Comparison of ENCODE assay signal across 10 mouse cellular contexts in genomic region chr2:171676083-171676482, GRCm38 (mm10).
A peak's percentile ranks its signal among the peaks of the same experiment; 100 is the strongest.
DNase-seq lines count a peak whose midpoint lies in the region; ATAC-seq and TF ChIP-seq lines count a peak whose summit lies in the region.
"Had no signal": no experiment of that assay in that cellular context is flagged by ENCODE, and none has a peak within 500 bp of the region (broad histone marks: within the 10 kb centered on the region; RNA-seq: fewer than 3 reads in every experiment).

No protein-coding gene starts in this region.

- no peaks in the 10 kb centered on the region for H3K4me1 ChIP-seq in liver, embryonic 11.5 days (replicated peaks; ENCODE audit: control insufficient read depth, insufficient read depth, low read length)
- no peaks in the 10 kb centered on the region for H3K4me1 ChIP-seq in embryonic facial prominence, embryonic 13.5 days
- no peaks in the 10 kb centered on the region for H3K4me1 ChIP-seq in lung, postnatal 0 days (ENCODE audit: insufficient read depth, low read depth, low read length)
- no peaks in the 10 kb centered on the region for H3K4me1 ChIP-seq in liver, postnatal 0 days (ENCODE audit: insufficient read depth)
- H3K4me1 ChIP-seq: midbrain, embryonic 12.5 days had no signal

- H3K9ac ChIP-seq in liver, embryonic 11.5 days (ENCODE audit: low read depth, low read length): no peak overlapping the region
- no peak overlapping the region for H3K9ac ChIP-seq in embryonic facial prominence, embryonic 13.5 days
- H3K9ac ChIP-seq in lung, postnatal 0 days (replicated peaks; ENCODE audit: low read depth): no peak overlapping the region
- H3K9ac ChIP-seq in liver, postnatal 0 days (replicated peaks): no peak overlapping the region
- H3K9ac ChIP-seq: midbrain, embryonic 12.5 days had no signal

- no peak for ATAC-seq in liver, embryonic 11.5 days (replicated peaks; ENCODE audit: low FRiP score)
- ATAC-seq in embryonic facial prominence, embryonic 13.5 days (ENCODE audit: insufficient number of reproducible peaks, insufficient read depth, low FRiP score, low TSS enrichment, low read depth): no peak
- ATAC-seq in lung, postnatal 0 days: peak; percentile 56
- ATAC-seq in liver, postnatal 0 days: no peak
- ATAC-seq: CD4-positive, CD25-positive, alpha-beta regulatory T cell, adult 4 months had no signal

- no peak for TF ChIP-seq CTCF in lung, postnatal 0 days (IDR thresholded peaks at IDR 0.05)
- TF ChIP-seq CTCF in liver, postnatal 0 days (IDR thresholded peaks at IDR 0.05; ENCODE audit: low read depth): no peak

- no peaks in the 10 kb centered on the region for H3K9me3 ChIP-seq in liver, embryonic 11.5 days (ENCODE audit: control insufficient read depth, low read length)
- no peaks in the 10 kb centered on the region for H3K9me3 ChIP-seq in embryonic facial prominence, embryonic 13.5 days
- no peaks in the 10 kb centered on the region; the same call in 1 of the 2 replicates for H3K9me3 ChIP-seq in lung, postnatal 0 days (ENCODE audit: low read length)
- H3K9me3 ChIP-seq in liver, postnatal 0 days (ENCODE audit: low read length): no peaks in the 10 kb centered on the region
- H3K9me3 ChIP-seq: midbrain, embryonic 12.5 days had no signal

- WGBS in liver, embryonic 11.5 days: 58% methylated on average over 8 of the region's 8 CpGs
- 42% methylated on average over 8 of the region's 8 CpGs for WGBS in embryonic facial prominence, embryonic 13.5 days
- WGBS in lung, postnatal 0 days: 26% methylated on average over 8 of the region's 8 CpGs
- 73% methylated on average over 8 of the region's 8 CpGs for WGBS in liver, postnatal 0 days (ENCODE audit: insufficient replicate concordance)

- TF ChIP-seq EP300 in lung, postnatal 0 days (IDR thresholded peaks at IDR 0.05): no peak
- TF ChIP-seq EP300 in liver, postnatal 0 days (IDR thresholded peaks at IDR 0.05; ENCODE audit: low read depth): no peak

- no peak overlapping the region for H3K4me3 ChIP-seq in liver, embryonic 11.5 days (ENCODE audit: low read depth, low read length)
- H3K4me3 ChIP-seq in embryonic facial prominence, embryonic 13.5 days: no peak overlapping the region
- H3K4me3 ChIP-seq in lung, postnatal 0 days (ENCODE audit: low read depth, low read length): no peak overlapping the region
- H3K4me3 ChIP-seq in liver, postnatal 0 days (ENCODE audit: low read depth, low read length): no peak overlapping the region
- H3K4me3 ChIP-seq: midbrain, embryonic 12.5 days had no signal

- H3K36me3 ChIP-seq in liver, embryonic 11.5 days (ENCODE audit: control insufficient read depth, insufficient read depth, low read length): no peaks in the 10 kb centered on the region
- no peaks in the 10 kb centered on the region for H3K36me3 ChIP-seq in embryonic facial prominence, embryonic 13.5 days
- H3K36me3 ChIP-seq in lung, postnatal 0 days (ENCODE audit: insufficient read depth, low read length): no peaks in the 10 kb centered on the region
- no peaks in the 10 kb centered on the region for H3K36me3 ChIP-seq in liver, postnatal 0 days (replicated peaks; ENCODE audit: insufficient read depth, low read length)
- H3K36me3 ChIP-seq: midbrain, embryonic 12.5 days had no signal

- intact Hi-C loops in gastrocnemius, postnatal 14 days (cut with DNase I; ENCODE audit: low total_unique reads): no loop called here

- no peaks in the 10 kb centered on the region for H3K27me3 ChIP-seq in liver, embryonic 11.5 days (replicated peaks; ENCODE audit: control insufficient read depth, insufficient read depth, low read length)
- H3K27me3 ChIP-seq in embryonic facial prominence, embryonic 13.5 days: no peaks in the 10 kb centered on the region
- H3K27me3 ChIP-seq in lung, postnatal 0 days (replicated peaks; ENCODE audit: insufficient read depth, low read length): no peaks in the 10 kb centered on the region
- no peaks in the 10 kb centered on the region for H3K27me3 ChIP-seq in liver, postnatal 0 days (ENCODE audit: insufficient read depth, low read length)
- H3K27me3 ChIP-seq: midbrain, embryonic 12.5 days had no signal

- H3K27ac ChIP-seq in liver, embryonic 11.5 days (ENCODE audit: low read depth, low read length): no peak overlapping the region
- no peak overlapping the region for H3K27ac ChIP-seq in embryonic facial prominence, embryonic 13.5 days
- no peak overlapping the region for H3K27ac ChIP-seq in lung, postnatal 0 days (ENCODE audit: low read length)
- no peak overlapping the region for H3K27ac ChIP-seq in liver, postnatal 0 days (ENCODE audit: low read depth)
- H3K27ac ChIP-seq: midbrain, embryonic 12.5 days had no signal

- H3K4me2 ChIP-seq in liver, embryonic 11.5 days: no peak overlapping the region
- 0 out of 2 replicates have a peak overlapping the region, but pooled peaks have one; percentile 0 for H3K4me2 ChIP-seq in embryonic facial prominence, embryonic 13.5 days
- no peak overlapping the region for H3K4me2 ChIP-seq in lung, postnatal 0 days (replicated peaks; ENCODE audit: low read depth, low read length)
- no peak overlapping the region for H3K4me2 ChIP-seq in liver, postnatal 0 days (ENCODE audit: low read depth, low read length)
- H3K4me2 ChIP-seq: midbrain, embryonic 12.5 days had no signal

- DNase-seq in gastrocnemius, postnatal 10 days: peak; percentile 8
- DNase-seq in gastrocnemius, postnatal 14 days: no peak
- peak; percentile 6 for DNase-seq in liver
- no peak for DNase-seq in liver, embryonic 11.5 days (ENCODE audit: low spot score)
- peak; percentile 51 for DNase-seq in lung, postnatal 0 days (ENCODE audit: low spot score)
- DNase-seq in embryo, embryonic 11 days: no peak
- DNase-seq in liver, postnatal 0 days: no peak

Comparison
In these comparisons a context has a peak if more than half of its experiments do, and no peak if none do; other contexts are left out.
1. DNase-seq: peak in gastrocnemius, postnatal 10 days (single experiment), liver (single experiment) and lung, postnatal 0 days (single experiment); none in gastrocnemius, postnatal 14 days (single experiment), liver, embryonic 11.5 days (single experiment), embryo, embryonic 11 days (single experiment) and liver, postnatal 0 days (single experiment).